Mouse (Mus musculus) liver, adult 2 months (tissue): Measurements from ENCODE around the gene Gm26602. TPM values are rescaled to one million over a fixed set of nuclear protein-coding genes. Genes with fewer than 3 reads are reported as not detected.
"Not testable (repeated sequence)": the region's sequence is repeated elsewhere in the genome, so short reads cannot be mapped to it uniquely, and the experiment has no call there.

Experiments used
- DNase-seq: peaks from one replicate; pipeline ENCODE4 v3.0.0-alpha.2; 2011; ENCODE audit warnings: low read depth, low spot score; ENCODE audit errors: extremely low read depth
- H3K27ac ChIP-seq: fragments of 200-500 bp; replicated peaks from 2 replicates; pipeline ENCODE4 v1.5.1; 2012; ENCODE audit warnings: low read depth, mild to moderate bottlenecking, control low read depth, inconsistent platforms, low read length; ENCODE audit not compliant: insufficient read depth
- H3K27me3 ChIP-seq: fragments of 200-500 bp; 2 replicates; pipeline ENCODE4 v1.6.1; 2012; ENCODE audit warnings: mild to moderate bottlenecking, moderate library complexity, low read length, inconsistent platforms; ENCODE audit not compliant: control insufficient read depth, insufficient read depth
- H3K36me3 ChIP-seq: fragments of 200-500 bp; 2 replicates; pipeline ENCODE4 v1.6.1; 2012; ENCODE audit warnings: low read length, inconsistent platforms; ENCODE audit not compliant: control insufficient read depth, insufficient read depth
- H3K4me1 ChIP-seq: fragments of 200-500 bp; 2 replicates; pipeline ENCODE4 v1.6.1; 2011; ENCODE audit warnings: low read length; ENCODE audit not compliant: control insufficient read depth, insufficient read depth
- H3K4me3 ChIP-seq: fragments of 200-500 bp; 2 replicates; pipeline ENCODE4 v1.5.1; 2011; ENCODE audit warnings: low read depth, mild to moderate bottlenecking, control low read depth, low read length, moderate library complexity; ENCODE audit not compliant: insufficient read depth
- H3K79me2 ChIP-seq: fragments of 200-500 bp; 2 replicates; pipeline ENCODE4 v1.6.1; 2012; ENCODE audit warnings: inconsistent platforms, mild to moderate bottlenecking, low read length, moderate library complexity; ENCODE audit not compliant: control insufficient read depth, insufficient read depth
- H3K9ac ChIP-seq: fragments of 200-500 bp; 2 replicates; pipeline ENCODE4 v1.6.1; 2012; ENCODE audit warnings: low read depth, mild to moderate bottlenecking, control low read depth, inconsistent platforms, low read length
- CTCF ChIP-seq: fragments of 200-500 bp; IDR thresholded peaks from 2 replicates; pipeline ENCODE4 v1.5.1; 2011; ENCODE audit warnings: low read depth, low read length, control low read depth
- POLR2A ChIP-seq: fragments of 200-500 bp; IDR thresholded peaks from 2 replicates; pipeline ENCODE4 v1.6.1; 2011; ENCODE audit warnings: low read length, control low read depth; ENCODE audit not compliant: insufficient read depth; ENCODE audit errors: extremely low read depth
- WGBS: fragments of 180-500 bp; shearing (Covaris S2); methylation state at CpG from one replicate; pipeline ENCODE4 v1.1.7; 2018; 5-methylcytosine and 5-hydroxymethylcytosine counted together
- polyA plus RNA-seq: library from polyadenylated mRNA; depleted of rRNA; stranded (reverse); fragments of >200 nt; gene quantifications from 2 replicates; pipeline ENCODE4 v1.2.3, GENCODE M21; 2012
- total RNA-seq: library from RNA; depleted of rRNA; stranded (reverse); fragments of >200 nt; gene quantifications from 2 replicates; pipeline ENCODE4 v1.2.3, GENCODE M21; 2014

The Gm26602 gene
- total and polyA plus RNA-seq, 2 experiments: not detected

GRCm38 (mm10) chr10:79881981-79882380, 28.7 kb upstream of the Gm26602 start:
- H3K36me3 ChIP-seq: no peaks in the 10 kb centered on the region
- no peak overlapping the region for H3K4me3 ChIP-seq
- H3K27ac ChIP-seq: no peak overlapping the region
- H3K27me3 ChIP-seq: no peaks in the 10 kb centered on the region
- peaks cover 22% of the 10 kb centered on the region for H3K4me1 ChIP-seq
- DNase-seq: no peak
- no peak for TF ChIP-seq CTCF
- no peak for TF ChIP-seq POLR2A
- no peak overlapping the region; the same call in 1 of the 2 replicates for H3K9ac ChIP-seq
- no peaks in the 10 kb centered on the region for H3K79me2 ChIP-seq
- 45% methylated on average over 22 of the region's 22 CpGs for WGBS

DNA sequence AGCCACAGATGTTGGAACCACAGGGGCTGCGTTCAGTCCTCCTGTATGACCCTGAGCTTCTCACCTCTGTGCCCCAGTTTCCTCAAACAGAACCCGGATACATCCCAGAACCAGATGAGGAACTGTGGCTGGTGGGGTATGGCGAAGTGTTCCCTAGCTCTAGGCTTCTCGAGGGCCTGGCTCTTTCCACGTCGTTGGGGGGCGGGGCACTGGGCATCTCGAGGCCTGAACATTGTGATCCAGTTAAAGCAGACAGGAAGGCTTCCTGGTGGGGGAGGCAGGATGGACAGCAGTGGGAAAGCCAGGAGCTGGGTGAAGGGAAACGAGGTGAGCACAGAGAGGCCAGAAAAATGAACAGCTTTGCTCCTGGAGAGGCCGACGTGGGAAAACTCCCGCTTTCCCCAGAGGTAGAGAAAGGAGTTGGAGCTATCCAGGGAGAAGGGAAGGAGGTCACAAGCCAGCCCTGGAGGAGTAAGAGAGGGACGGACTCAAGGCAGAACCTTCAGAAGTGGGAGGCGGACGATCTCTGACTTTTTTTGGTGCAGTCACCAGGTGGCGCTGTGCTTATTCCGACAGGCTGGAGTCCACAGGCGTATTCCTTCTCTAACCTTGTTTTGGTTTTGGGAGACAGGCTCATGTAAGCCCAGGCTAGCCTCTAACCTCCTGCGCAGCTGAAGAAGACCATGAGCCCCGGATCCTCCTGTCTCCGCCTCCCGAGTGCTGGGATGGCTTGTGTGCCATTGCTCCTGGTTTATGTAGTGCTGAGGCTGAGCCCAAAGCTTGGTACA, 27.2 kb upstream of the Gm26602 start:
- no peak overlapping the region for H3K9ac ChIP-seq
- peak; percentile 71 for DNase-seq

DNA sequence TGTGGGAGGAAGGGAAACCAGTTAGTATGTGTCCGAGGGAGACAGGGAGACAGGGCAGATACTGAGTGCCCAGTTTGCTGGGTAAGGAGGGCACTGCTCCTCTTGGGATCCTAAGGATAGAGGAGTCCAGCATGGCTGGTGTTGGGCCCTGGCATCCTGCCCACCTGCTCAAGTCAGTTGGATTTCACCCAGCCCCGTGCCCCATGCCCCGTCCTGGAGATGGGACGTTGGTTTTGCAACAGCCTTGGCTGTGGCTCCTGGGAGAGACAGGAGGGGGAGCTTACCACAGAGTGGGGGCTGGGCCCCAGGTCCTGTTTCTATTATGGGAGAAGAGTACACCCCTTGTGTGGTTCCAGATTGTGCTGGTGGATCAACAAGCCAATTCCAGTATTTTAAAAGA, 26.2 kb upstream of the Gm26602 start:
- H3K4me3 ChIP-seq: no peak overlapping the region
- no peak for TF ChIP-seq POLR2A
- no peak for TF ChIP-seq CTCF
- H3K4me1 ChIP-seq: peaks cover 22% of the 10 kb centered on the region
- H3K79me2 ChIP-seq: no peaks in the 10 kb centered on the region
- DNase-seq: peak; percentile 89
- 21% methylated on average over 4 of the region's 4 CpGs for WGBS
- no peak overlapping the region for H3K9ac ChIP-seq
- H3K27me3 ChIP-seq: no peaks in the 10 kb centered on the region
- peak overlapping the region; percentile 36 for H3K27ac ChIP-seq
- H3K36me3 ChIP-seq: no peaks in the 10 kb centered on the region

More for the DNA sequence above, 27.2 kb upstream of the Gm26602 start:
- H3K36me3 ChIP-seq: no peaks in the 10 kb centered on the region
- WGBS: 23% methylated on average over 22 of the region's 22 CpGs
- peak; percentile 85 for TF ChIP-seq CTCF
- TF ChIP-seq POLR2A: no peak
- H3K27ac ChIP-seq: peak overlapping the region; percentile 36
- H3K79me2 ChIP-seq: no peaks in the 10 kb centered on the region
- peaks cover 20% of the 10 kb centered on the region for H3K4me1 ChIP-seq
- no peak overlapping the region for H3K4me3 ChIP-seq
- H3K27me3 ChIP-seq: no peaks in the 10 kb centered on the region

DNA sequence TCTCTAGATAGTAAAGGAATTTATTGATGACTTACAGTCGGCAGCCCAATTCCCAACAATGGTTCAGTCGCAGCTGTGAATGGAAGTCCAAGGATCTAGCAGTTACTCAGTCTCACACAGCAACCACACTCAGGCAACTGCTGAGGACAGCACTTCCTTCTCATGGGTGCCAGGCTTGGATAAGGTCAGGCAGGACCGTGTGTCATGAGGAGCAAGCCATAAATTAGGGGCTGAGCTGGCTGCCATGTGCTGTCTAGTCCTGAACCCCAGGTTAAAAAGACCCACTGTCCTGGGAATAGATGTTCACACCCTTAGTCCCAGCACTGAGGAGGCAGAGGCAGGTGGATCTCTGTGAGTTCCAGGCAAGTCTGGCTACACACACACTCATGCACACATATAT, 25.7 kb upstream of the Gm26602 start:
- peak overlapping the region; percentile 40 for H3K27ac ChIP-seq
- WGBS: 16% methylated on average over 3 of the region's 3 CpGs

DNA sequence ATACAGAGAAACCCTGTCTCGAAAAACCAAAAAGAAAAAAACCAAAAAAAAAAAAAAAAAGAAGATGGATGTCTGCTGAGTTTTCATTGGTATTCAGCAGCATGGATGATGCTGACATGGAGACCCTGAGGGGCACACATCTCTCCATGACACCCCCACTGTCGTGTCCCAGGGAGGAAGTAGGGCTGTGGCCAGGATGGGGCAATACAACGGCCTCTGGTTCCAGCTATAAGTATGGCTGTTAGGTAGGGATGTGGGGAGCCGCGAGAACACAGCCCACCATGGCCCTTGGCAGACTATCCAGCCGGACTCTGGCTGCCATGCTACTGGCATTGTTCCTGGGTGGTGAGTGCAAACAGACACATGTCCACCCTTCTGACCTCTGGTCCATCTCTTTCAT, 24.6 kb upstream of the Gm26602 start, which contains the start of gene Elane:
Elane (plus strand) TSS at position 194 of the 400 bp plus-strand sequence.
- H3K79me2 ChIP-seq: no peaks in the 10 kb centered on the region
- no peak within 1 kb of the TSS for H3K4me3 ChIP-seq
- H3K27me3 ChIP-seq: no peaks in the 10 kb centered on the region
- H3K27ac ChIP-seq: peak within 1 kb of the TSS; percentile 40
- DNase-seq: peak; percentile 85
- TF ChIP-seq CTCF (no peak), POLR2A (no peak)
- peaks cover 22% of the 10 kb centered on the region for H3K4me1 ChIP-seq
- H3K9ac ChIP-seq: no peak within 1 kb of the TSS
- H3K36me3 ChIP-seq: no peaks in the 10 kb centered on the region
- WGBS: 28% methylated on average over 6 of the region's 6 CpGs

More for the DNA sequence above, 25.7 kb upstream of the Gm26602 start:
- H3K36me3 ChIP-seq, H3K27me3 ChIP-seq, H3K79me2 ChIP-seq, H3K9ac ChIP-seq, H3K4me3 ChIP-seq: not testable (repeated sequence)
- DNase-seq: peak; percentile 35
- peaks cover 22% of the 10 kb centered on the region for H3K4me1 ChIP-seq

DNA sequence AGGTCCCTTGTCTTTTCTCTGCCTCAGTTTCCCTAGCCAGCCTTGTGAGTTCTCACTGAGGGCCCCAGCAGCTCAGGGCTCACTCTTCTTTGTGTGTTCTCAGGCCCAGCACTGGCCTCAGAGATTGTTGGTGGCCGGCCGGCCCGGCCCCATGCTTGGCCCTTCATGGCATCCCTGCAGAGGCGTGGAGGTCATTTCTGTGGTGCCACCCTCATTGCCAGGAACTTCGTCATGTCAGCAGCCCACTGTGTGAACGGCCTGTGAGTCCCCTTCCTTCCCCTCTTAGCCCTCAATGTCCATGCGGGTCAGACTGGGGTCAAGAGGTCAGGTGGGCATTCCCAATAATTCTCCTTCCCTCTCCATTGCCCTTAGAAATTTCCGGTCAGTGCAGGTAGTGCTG, 24.0 kb upstream of the Gm26602 start:
- Histone ChIP-seq H3K4me1 (peaks cover 20% of the 10 kb centered on the region), H3K36me3 (no peaks in the 10 kb centered on the region), H3K27ac (peak overlapping the region; percentile 7; the same call in 1 of the 2 replicates), H3K79me2 (no peaks in the 10 kb centered on the region), H3K9ac (no peak overlapping the region), H3K27me3 (no peaks in the 10 kb centered on the region), H3K4me3 (no peak overlapping the region)
- WGBS: 42% methylated on average over 8 of the region's 8 CpGs
- no peak for DNase-seq
- TF ChIP-seq CTCF (no peak), POLR2A (no peak)
